Mouse (Mus musculus) urinary bladder, postnatal 36 days (tissue): ENCODE measurements around the gene Spop.

Source experiments
- DNase-seq, 2 experiments: peaks; one replicate each; pipeline ENCODE4 v3.0.0; 2022; ENCODE audit warnings: low spot score in 2 of 2, mixed read lengths in 1 of 2

Spop gene

GRCm38 (mm10) chr11:95417341-95417740, 3.5 kb downstream of the Spop start:
- no peak for DNase-seq

GRCm38 (mm10) chr11:95420880-95421435, 7.1 kb downstream of the Spop start:
- DNase-seq = no peak

GRCm38 (mm10) chr11:95423505-95423904, 9.6 kb downstream of the Spop start:
- DNase-seq = no peak

- no peak for DNase-seq
Measured at GRCm38 (mm10) chr11:95431344-95431743, 17.5 kb downstream of the Spop start.

GRCm38 (mm10) chr11:95432194-95432593, 18.3 kb downstream of the Spop start:
- DNase-seq = no peak

GRCm38 (mm10) chr11:95445371-95445770, 31.5 kb downstream of the Spop start:
- no peak for DNase-seq

GRCm38 (mm10) chr11:95446580-95447305, 32.9 kb downstream of the Spop start:
- no peak for DNase-seq

- no peak for DNase-seq
Measured at GRCm38 (mm10) chr11:95448346-95448745, 34.5 kb downstream of the Spop start.

- DNase-seq = no peak
Measured at GRCm38 (mm10) chr11:95455331-95455730, 41.5 kb downstream of the Spop start.

GRCm38 (mm10) chr11:95460872-95461271, 47.0 kb downstream of the Spop start:
- DNase-seq = no peak

GRCm38 (mm10) chr11:95462168-95462567, 48.3 kb downstream of the Spop start:
- DNase-seq = no peak

- DNase-seq = no peak
Measured at GRCm38 (mm10) chr11:95467731-95468130, 53.9 kb downstream of the Spop start.

GRCm38 (mm10) chr11:95472942-95473341, 59.1 kb downstream of the Spop start:
- DNase-seq = no peak

GRCm38 (mm10) chr11:95473456-95473855, 59.6 kb downstream of the Spop start:
- DNase-seq = no peak

- DNase-seq = no peak
Measured at GRCm38 (mm10) chr11:95476323-95476722, 62.4 kb downstream of the Spop start.

GRCm38 (mm10) chr11:95479458-95479857, 65.6 kb downstream of the Spop start:
- no peak for DNase-seq

- no peak for DNase-seq
Measured at GRCm38 (mm10) chr11:95480662-95481061, 66.8 kb downstream of the Spop start.

- DNase-seq = no peak
Measured at GRCm38 (mm10) chr11:95485634-95486033, 71.8 kb downstream of the Spop start.

- DNase-seq = no peak
Measured at GRCm38 (mm10) chr11:95487237-95487636, 73.4 kb downstream of the Spop start.

GRCm38 (mm10) chr11:95490104-95490503, 76.2 kb downstream of the Spop start:
- DNase-seq = no peak

GRCm38 (mm10) chr11:95492256-95492655, 78.4 kb downstream of the Spop start:
- DNase-seq = no peak

- no peak for DNase-seq
Measured at GRCm38 (mm10) chr11:95493010-95493409, 79.1 kb downstream of the Spop start.

- DNase-seq = no peak
Measured at GRCm38 (mm10) chr11:95493950-95494349, 80.1 kb downstream of the Spop start.

GRCm38 (mm10) chr11:95494374-95494773, 80.5 kb downstream of the Spop start:
- no peak for DNase-seq
